Mouse (Mus musculus): ENCODE results near the gene Nxph4. TPM values are rescaled to one million over a fixed set of nuclear protein-coding genes. Genes with fewer than 3 reads are reported as not detected.

The Nxph4 gene
- not detected for polyA plus RNA-seq (2017; shearing (Covaris generic))

GRCm38 (mm10) chr10:127534036-127534928 lies at the start of gene Nxph4:
TSS of gene Nxph4 (minus strand) at chr10:127534559.

DNA sequence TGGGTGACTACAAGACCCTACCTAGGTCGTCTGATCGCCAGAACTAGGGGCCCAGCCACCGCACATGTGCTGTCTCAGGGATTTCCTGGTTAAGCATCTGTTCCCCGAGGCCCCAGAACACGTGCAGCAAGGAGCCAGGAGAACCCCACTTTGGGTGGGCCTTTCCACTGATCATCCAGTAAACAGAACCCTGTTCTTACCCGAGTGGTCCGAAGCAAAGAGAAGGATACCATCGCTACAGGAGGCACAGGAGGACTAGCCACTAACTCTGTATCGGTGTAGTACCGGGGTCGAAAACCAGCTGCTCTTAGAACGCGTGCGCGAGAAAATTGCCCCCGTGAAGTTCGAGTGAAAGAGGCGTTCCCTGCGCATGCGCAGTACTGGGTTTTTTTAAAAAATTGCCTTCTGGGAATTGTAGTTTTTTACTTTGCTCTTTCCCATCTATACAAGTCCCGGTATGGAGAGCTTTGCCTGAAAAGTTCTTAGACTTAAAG lies 12.2 kb downstream of the Nxph4 start, which contains the start of gene Shmt2:
Gene Shmt2, minus strand, starts transcription at position 357 of the 494 bp plus-strand sequence.

DNA sequence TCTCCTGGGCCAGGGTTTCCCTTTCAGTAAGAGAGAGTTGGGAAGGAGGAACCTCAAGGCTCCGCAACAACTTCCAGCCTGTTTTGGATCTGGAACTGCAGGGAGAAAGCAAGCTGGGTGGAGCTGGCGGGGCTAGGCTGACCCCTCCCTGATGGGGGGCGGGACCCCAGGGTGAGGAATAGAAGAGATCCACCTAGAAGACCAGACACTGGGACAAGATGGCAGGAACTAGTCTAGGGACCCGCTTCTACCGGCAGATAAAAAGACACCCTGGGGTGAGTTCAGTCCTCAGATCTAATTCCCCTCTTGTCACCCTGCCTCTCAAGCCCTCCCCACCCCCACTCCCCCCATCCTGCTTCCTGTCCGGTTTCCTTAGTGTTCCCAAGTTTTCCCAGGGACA lies 19.6 kb downstream of the Nxph4 start, which contains the start of gene Ndufa4l2:
Gene Ndufa4l2, plus strand, starts transcription at position 204 of the 400 bp plus-strand sequence.

DNA sequence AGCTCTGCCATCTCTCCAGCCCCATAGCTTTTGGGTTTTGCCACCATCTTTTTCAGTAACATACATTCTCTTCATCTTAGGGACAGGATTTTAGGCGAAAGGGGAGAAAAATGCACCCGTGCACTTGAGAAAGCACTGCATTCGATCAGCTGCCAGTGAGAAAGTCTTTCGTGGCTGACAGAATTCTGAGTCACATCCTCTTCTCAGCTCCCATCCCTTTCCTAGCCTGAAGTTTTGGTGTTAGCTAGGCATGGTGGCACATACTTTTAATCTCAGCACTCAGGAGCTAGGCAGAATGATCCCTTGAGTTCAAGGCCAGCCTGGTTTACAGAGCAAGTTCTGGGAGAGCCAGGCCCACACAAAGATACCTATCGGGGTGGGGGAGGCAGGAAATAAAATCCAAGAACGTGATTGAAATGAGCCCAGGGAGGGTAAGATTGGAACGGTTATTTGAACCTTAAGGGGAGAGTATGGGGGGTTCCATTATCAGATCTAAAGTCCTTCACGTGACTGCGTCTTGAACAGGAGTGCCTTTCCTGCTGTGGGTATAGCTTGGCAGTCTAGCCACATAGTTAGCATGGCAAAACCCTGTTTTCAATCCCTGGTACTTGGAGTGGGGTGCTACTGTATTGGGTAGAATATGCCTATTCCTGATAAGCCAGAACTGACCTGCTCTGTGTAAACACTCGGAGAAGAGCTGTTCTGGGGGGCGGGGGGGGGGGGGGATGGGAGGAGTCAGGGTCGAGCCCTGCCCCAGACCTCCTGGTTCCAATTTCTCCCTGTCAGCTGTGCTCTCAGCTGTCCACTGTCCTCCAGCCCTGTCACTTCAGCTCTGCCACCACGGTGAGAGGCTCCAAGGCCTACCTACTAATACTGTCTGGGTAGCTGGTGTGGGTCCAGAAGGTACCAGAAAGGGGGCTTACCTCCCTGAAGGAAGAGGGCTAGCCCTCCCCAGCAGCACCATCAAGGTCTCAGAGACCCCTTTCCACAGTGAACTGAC lies 33.2 kb downstream of the Nxph4 start, which contains the start of gene Stac3:
Gene Stac3, plus strand, starts transcription at position 793 of the 1,000 bp plus-strand sequence.

Other genes with a start within 250 kb of the Nxph4 start
- 3.4 TPM for gene Mbd6, start 245.5 kb downstream of the Nxph4 start, polyA plus RNA-seq (2017; shearing (Covaris generic))
- gene Mars, start 222.8 kb downstream of the Nxph4 start, polyA plus RNA-seq (2017; shearing (Covaris generic)), result 59.8 TPM
- gene Arhgap9, start 212.6 kb downstream of the Nxph4 start, polyA plus RNA-seq (2017; shearing (Covaris generic)), result 174 TPM
- gene Gli1, start 192.6 kb downstream of the Nxph4 start, polyA plus RNA-seq (2017; shearing (Covaris generic)), result not detected
- not detected for gene Inhbe, start 180.1 kb downstream of the Nxph4 start, polyA plus RNA-seq (2017; shearing (Covaris generic))
- gene Inhbc, start 164.1 kb downstream of the Nxph4 start, polyA plus RNA-seq (2017; shearing (Covaris generic)), result not detected
- 34.5 TPM for gene R3hdm2, start 154.2 kb downstream of the Nxph4 start, polyA plus RNA-seq (2017; shearing (Covaris generic))
- gene Stac3, start 32.9 kb downstream of the Nxph4 start, polyA plus RNA-seq (2017; shearing (Covaris generic)), result not detected
- not detected for gene Ndufa4l2, start 19.6 kb downstream of the Nxph4 start, polyA plus RNA-seq (2017; shearing (Covaris generic))
- 63.9 TPM for gene Shmt2, start 12.1 kb downstream of the Nxph4 start, polyA plus RNA-seq (2017; shearing (Covaris generic))
- 1.8 TPM for gene Lrp1, start 86.6 kb upstream of the Nxph4 start, polyA plus RNA-seq (2017; shearing (Covaris generic))
- gene Stat6, start 108.4 kb upstream of the Nxph4 start, polyA plus RNA-seq (2017; shearing (Covaris generic)), result 259 TPM
- 9.7 TPM for gene Nemp1, start 132.3 kb upstream of the Nxph4 start, polyA plus RNA-seq (2017; shearing (Covaris generic))
- gene Nab2, start 134.0 kb upstream of the Nxph4 start, polyA plus RNA-seq (2017; shearing (Covaris generic)), result 29.2 TPM
- gene Myo1a, start 170.6 kb upstream of the Nxph4 start, polyA plus RNA-seq (2017; shearing (Covaris generic)), result 0.40 TPM
- not detected for gene Tac2, start 189.9 kb upstream of the Nxph4 start, polyA plus RNA-seq (2017; shearing (Covaris generic))
- 0.44 TPM for gene Zbtb39, start 205.0 kb upstream of the Nxph4 start, polyA plus RNA-seq (2017; shearing (Covaris generic))
- not detected for gene Gpr182, start 217.2 kb upstream of the Nxph4 start, polyA plus RNA-seq (2017; shearing (Covaris generic))
- gene Rdh1, start 225.2 kb upstream of the Nxph4 start, polyA plus RNA-seq (2017; shearing (Covaris generic)), result 0.18 TPM
- gene Rdh16f1, start 225.2 kb upstream of the Nxph4 start, polyA plus RNA-seq (2017; shearing (Covaris generic)), result not detected
- 0.57 TPM for gene Rdh9, start 241.8 kb upstream of the Nxph4 start, polyA plus RNA-seq (2017; shearing (Covaris generic))

Measured in effector memory CD4-positive, alpha-beta T cell, adult 7 months (primary cell).